Mouse (Mus musculus): ENCODE measurements around the gene Osgin1.

DNA sequence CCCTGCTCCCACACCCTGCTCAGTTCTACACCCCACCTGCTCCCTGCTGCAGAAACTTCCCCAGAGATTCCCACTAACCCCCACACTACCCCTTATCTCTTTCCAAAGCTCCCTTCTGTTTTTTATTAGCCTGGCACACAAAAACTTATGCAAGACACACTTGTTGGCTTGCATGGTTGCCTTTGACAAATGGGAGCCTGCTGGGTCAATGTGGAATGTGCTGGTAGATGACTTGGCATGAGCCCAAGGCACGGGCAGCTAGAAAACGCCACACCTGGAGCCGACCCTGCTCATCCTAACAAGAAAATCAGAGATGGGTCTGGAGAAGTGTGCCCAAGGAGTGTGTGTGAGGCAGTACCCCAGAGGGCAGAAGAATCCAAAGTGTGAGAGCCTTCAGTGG, 4.4 kb upstream of the Osgin1 start:
- no peak for TF ChIP-seq CTCF (IDR thresholded peaks at IDR 0.05; ENCODE audit: low read depth, low read length)
- TF ChIP-seq POLR2A (IDR thresholded peaks at IDR 0.05; ENCODE audit: extremely low read depth, insufficient read depth, low read length) = no peak
